Mouse (Mus musculus): ENCODE data around the gene Tmem202. TPM values are rescaled to one million over a fixed set of nuclear protein-coding genes. Genes with fewer than 3 reads are reported as not detected.
A peak's percentile ranks its signal among the peaks of the same experiment; 100 is the strongest.

Gene Tmem202
- 3.5 and 5.0 TPM in 2 replicates for total RNA-seq (2021)
- long read RNA-seq = 0 reads

DNA sequence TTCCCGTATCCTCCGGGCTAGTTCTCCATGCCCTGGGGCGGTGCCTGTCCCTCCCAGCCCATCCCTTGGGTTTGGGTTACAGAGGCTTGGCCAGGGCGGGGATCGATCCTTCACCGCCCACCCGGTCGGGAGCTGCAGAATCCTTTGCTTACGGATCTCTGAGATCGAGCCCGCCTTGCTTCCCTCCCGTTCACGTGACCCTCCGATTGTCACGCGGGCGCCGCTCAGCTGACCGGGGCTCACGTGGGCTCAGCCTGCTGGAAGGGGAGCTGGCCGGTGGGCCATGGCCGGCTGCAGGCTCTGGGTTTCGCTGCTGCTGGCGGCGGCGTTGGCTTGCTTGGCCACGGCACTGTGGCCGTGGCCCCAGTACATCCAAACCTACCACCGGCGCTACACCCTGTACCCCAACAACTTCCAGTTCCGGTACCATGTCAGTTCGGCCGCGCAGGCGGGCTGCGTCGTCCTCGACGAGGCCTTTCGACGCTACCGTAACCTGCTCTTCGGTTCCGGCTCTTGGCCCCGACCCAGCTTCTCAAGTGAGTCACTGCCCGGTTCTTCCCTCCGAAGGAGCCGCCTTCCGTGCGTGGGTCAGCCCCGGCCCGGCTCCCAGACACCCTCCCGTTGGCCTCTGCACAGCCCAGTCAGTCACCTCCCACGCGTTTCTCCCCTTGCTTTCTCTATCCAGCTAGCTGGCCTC lies at the start of gene Tmem202, which contains the start of gene Hexa:
TSS of gene Tmem202 (minus strand) at position 407 of the 697 bp plus-strand sequence.
TSS of gene Hexa (plus strand) at position 100 of the 697 bp plus-strand sequence.
- DNase-seq = peak; percentile 85

DNA sequence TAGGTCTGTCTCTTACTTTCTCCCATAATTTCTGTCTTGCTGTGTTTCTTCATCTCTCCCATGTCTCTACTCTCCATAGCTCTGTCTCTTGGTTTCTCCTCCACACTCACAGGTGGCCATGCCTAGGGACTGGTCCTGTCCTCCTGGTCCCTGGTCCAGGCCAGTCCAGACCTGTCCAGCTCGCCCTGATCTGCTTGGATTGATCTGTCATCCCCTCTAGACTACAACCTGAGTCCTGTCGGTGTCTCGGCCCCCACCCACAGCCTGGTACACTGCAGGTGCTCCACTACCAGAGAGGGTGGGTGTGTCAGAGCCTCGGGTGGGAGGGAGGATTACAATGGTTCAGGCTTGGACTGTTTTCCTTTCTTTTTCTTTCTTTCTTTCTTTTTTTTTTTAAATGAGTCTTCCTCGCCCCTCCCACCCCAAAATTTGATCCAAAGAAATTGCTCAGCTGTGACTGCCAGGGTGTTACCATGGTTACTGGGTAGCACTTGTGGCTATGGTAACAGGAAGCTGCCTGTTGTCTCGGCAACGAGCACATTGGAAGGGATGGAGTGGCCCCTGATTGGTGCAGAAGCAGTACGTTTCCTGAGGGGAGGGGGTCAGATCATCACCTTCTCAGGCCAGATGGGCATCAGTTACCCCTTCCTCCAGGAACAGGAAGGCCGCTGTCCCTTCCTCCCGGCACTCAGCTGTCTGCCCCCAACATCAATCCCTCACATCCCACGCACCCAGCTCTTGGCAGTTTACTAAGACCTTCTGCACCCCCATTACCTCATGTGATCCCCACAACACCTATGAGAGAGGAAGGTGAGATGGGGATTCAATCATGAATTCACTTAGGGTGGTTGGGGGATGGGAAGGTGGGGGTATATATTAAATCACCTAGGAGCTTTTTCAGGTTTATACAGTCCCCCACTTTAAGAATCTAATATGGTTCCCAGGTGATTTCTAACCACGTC lies 49.3 kb upstream of the Tmem202 start:
- no peak for DNase-seq

DNA sequence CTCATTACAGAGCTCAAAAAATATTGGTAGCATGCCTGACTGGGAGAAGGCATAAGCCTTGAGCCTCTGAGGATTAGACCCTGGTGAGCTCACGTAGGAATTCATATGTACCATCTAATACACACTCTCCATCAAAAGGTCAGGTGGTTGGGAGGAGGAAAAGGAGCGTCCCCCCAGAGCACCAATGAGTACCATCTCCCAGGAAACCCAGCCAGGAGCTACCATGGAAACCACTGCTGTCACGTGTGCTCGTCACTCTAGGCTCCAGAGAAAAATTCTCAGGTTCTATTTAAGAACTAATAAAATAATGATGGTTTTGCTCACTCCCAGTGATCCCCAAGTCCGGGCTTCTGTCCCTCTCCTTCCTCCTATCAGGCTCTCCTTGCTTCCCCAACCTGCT lies 48.6 kb upstream of the Tmem202 start:
- no peak for DNase-seq

DNA sequence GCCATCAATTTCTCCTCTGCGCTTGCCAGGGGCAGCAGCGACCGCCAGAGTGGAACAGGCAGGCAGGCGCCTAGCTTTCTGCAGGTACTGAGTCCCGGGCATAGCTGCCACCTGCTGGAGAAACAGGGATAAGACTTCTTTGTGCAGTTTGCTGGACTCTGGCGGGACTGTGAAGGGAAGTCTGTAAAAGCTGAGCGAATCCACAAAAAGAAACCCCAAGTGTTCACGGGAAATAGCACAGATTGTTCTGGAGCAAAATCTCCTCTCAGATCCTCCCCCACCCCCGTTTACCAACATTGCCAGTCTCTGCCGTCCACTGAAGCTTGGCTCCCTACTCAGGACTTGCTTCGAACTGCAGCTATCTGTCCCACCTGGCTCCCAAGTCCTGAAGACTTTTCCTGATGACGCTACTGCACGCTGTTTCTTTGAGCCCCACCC lies 45.2 kb upstream of the Tmem202 start:
- peak; percentile 65 for DNase-seq

DNA sequence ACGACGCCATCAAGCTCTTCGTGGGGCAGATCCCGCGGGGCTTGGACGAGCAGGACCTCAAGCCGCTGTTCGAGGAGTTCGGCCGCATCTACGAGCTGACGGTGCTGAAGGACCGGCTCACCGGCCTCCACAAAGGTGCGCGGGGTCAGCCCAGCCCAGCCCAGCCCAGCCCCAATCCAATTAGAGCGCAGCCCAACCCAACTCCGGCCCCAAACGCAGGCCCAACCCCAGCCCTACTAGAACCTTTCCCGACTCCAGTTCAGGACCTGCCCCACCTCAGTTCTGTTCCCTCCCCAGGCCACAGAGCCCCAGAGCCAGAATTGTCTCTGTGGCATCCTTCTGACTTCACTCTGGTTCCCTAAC lies 38.8 kb upstream of the Tmem202 start:
- DNase-seq = no peak

DNA sequence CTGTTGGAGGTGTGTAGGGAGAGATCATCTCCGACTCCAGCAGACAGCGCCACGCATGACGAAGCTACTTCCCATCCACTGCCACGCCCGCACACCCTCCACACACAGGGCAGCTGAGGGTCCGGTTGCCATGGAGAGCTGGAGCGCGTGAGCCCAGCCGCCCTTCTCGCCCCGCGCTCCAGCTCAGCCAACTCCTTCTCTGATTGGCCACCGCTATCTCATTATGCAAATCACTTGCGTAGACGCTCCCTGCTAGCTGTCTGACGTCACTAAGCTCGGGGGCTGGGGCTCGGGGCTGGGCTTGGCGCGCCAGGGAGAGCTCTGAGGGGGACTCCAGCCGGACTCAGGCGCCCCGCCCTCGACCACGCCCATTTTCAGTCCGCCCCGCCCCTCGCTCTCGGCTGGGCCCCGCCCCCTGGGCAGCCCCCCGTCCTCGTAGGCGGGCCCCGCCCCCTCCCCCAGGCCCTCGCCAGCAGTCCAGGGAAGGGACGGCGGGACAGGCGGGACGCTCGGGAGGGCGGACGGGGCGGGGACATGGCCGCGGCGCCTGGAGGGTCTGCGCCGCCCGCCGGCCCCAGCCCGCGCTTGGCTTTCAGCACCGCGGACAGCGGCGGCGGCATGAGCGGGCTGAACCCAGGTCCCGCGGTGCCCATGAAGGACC lies 38.3 kb upstream of the Tmem202 start, which contains the start of gene Celf6:
TSS of gene Celf6 (plus strand) at position 74 of the 661 bp plus-strand sequence.
- peak; percentile 90 for DNase-seq

DNA sequence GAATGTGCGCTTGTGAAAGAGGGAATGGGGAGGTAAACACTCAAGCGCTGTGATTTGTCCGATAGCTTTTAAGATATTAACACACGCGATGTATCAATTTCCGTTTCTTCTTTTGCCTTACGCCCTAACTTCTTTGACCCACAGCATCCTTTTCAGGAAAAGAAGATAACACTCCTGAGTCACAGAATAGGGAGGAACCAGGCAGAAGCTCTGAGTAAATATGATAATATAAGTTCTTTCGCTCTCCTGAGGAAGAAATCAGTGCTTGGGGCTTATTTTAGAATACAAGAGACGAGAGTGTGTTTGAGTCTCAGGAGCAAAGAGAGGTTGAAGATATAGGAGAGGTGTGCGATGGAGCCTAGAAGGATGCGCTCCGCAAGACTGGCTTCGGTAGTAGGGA lies 37.8 kb upstream of the Tmem202 start:
- no peak for DNase-seq

DNA sequence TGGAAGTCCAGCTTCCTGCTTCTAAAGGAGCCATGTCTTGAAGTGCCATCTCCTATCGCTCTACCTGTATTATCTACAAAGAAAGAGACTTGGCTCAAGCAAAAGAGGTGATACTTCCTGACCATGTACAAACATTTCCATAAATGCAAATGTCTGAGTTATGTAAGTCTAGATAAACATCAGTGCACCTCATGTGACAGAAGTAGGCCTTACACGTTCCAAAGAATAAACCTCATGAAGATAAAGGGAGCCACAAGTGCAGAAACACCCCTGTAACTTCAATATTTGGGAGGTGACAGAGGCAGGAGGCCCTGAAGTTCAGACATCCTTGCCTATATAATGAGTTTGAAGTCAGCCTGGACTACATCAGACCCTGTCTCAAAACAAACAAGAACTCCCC lies 32.2 kb upstream of the Tmem202 start:
- no peak for DNase-seq

DNA sequence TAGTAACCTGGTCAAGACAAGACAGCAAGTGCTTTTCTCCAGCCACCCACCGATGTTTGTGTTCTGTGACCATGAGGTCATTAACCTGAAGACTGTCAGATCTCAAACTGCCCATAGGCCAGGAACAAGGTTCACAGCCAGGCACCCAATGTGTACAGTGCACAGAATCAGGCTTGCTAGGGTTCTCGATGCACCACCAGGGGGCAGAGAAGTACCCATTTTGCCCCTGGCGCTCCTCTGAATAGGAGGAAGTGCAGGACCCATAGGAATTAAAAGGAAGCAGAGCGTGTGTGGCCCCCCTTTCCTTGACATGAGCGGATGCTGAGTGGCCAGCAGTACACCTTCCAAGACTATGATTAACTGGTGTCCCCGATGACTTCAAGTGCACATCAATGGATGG lies 27.5 kb upstream of the Tmem202 start:
- peak; percentile 61 for DNase-seq

DNA sequence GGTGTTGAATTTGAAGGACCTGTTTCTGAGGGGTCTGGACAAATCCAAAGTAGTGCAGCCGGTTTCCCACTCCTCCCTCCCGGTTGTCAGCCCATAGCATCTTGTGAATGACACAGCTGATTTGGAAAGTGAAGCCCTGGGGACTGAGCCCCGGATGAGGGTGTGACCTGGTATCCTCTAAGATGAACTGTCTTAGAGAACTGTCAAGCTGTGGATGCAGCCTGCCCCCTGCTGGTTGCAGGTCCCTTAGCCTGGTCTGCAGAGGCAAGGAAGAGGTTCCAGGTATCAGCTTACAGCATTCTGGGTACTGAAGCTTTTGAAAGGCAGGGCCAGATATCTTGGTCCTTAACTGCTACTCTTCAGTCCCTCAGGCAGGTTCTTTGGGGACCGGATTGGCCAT lies 26.0 kb upstream of the Tmem202 start:
- DNase-seq = peak; percentile 85

DNA sequence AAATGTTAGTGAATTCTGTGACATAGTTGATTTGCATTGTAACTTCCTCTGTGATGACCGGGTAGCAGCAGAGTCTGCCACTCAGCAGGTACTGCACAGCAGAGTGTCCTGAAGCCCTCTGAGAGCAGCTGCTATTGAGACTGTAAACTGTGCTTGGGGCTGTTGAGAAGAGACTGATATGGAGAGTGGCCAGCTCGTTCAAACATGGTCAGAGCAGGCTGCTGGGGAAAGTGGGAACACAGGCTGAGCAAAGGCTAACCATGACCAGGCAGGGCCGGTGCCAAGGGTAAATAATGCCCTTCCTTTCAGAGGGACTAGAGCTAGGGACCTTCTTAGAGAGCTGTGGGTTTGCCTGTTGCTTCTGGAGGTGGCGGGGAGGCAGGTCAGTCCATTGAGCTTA lies 14.1 kb upstream of the Tmem202 start:
- no peak for DNase-seq

DNA sequence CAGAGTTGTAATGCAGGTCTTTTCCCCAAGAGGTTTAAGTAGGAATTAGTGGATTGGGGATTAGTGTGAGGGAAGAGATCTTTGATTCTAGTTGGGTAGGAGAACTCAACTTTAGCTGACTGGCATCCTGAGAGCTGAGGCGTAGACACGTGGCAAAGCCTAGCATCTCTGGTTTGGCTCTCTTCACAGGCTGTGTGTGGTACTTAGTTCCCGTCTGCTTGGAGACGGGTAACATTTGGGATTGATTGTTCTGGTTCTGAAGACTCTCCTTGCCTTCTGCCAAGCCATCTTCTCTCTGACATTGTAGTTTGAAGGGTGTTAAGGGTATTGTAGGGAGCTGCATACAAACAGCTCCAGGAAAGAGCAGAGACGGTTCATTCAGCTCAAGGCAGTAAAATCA lies 13.0 kb upstream of the Tmem202 start:
- no peak for DNase-seq

DNA sequence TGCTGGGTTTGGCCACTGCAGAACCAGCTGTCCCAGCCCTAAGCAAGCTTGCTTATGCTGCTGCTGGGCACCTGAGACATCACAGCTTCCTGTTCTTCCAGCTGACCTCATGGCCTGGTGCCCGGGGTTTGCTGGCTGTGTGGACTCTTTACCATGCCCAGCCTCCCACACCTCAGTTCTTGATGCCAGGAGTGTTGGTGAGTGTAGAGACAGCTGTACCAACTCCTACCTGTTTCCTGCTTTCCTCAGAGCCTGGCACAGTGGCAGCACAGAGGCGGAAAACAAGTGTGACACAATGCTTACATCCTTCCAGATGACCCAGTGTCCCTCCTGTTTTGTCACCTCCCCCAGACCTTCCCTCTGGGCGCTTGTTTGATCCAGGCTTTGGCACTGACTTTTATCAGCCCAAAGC lies 12.0 kb upstream of the Tmem202 start:
- DNase-seq = peak; percentile 55

DNA sequence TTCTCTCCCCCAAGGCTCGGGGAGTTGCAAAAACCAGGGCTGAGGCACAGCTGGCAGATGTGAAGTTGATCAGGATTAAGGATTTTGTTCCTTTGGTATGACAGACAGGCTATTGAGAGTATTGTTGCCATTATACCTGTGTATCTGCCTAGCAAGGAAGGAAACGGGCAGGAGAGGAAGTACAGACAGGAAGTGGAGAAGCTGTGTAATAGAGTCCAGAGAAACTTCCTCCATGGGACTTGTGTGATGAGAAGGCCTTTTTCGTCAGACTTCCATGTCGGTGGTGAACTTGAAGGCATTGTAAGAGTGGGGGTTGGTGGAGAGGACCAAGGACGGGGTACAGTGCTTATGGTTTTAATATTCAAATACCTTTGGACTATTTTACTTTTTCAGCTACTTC lies 11.4 kb upstream of the Tmem202 start:
- DNase-seq = no peak

DNA sequence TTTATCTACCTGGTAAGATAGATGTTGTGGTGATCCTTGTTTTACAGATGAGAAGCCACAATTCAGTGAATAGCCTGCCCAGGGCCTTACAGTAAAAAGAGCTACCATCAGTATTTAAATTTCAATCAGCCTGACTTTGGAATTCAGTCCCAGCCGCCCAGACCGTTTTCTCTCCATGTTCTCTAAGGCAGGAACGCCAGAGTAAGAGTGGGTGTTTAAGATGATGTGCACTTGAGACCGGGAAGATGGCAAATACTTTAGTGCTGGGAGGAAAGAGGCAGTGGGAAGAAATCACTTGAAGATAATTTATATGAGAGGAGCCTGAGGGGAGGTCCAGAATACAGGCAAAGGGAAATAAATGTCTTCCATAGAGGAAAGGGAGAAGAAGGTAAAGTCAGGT lies 10.4 kb upstream of the Tmem202 start:
- no peak for DNase-seq

DNA sequence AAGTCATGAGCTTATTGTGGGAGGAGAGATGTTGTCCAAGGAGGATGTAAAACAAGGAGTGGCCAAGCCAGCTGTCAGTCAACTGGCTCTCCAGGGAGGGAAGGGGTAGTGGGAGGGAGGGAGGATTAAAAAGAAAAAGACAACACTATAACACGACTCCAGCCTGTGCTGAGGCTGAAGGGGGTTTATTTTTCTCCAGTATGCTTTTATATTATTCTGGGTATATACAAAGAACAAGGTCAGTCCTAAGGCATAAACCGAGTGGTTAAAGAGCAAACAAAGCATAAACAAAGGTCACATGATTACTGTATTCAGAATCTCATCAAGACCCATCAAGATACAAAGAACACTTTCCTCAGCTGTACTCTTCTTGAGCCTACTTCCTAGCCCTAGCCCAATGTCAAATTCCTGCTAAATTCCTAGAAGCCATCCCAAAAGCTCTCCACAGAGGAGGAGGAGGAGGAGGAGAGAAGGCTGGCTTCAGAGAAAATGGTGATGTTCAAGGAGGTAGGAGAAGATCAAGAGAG lies 9.4 kb upstream of the Tmem202 start:
- no peak for DNase-seq

DNA sequence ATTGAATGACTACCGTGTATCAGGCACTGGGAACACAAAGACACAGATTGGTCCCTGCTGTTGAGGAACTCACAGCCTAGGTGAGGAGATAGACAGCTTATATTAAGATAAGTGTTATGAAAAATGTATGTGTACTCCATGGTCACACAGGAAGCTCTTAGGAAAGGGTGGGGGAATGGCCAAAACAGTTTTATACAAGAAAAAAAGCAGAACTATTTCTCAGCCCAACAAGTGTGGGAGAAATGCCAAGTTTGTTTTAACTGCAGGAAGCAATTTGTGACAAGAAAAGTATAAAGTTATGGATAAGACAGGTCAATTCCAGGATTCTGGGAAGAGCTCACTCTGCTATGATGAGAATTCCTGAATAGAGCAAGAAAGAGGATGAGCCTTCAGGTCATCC lies 8.2 kb upstream of the Tmem202 start:
- no peak for DNase-seq

DNA sequence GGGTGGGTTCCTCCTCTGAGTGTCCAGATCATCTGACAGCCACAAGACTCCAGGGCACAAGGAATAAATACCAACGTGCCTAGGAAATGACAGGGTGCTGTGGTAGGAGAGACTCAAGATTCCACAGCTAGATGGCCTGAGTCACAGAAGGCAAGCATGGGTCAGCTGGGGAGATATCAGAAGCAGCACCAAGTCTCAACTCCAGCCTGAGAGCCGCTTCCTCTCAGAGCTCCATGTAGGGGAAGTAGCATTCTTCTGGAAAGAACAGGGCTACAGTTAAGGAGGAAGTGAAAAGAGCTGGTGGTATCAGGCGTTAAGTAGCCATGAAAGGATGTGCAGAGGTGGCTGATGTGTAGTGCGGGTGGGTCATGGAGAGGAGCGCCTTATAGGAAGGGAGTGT lies 5.1 kb upstream of the Tmem202 start:
- DNase-seq = no peak

DNA sequence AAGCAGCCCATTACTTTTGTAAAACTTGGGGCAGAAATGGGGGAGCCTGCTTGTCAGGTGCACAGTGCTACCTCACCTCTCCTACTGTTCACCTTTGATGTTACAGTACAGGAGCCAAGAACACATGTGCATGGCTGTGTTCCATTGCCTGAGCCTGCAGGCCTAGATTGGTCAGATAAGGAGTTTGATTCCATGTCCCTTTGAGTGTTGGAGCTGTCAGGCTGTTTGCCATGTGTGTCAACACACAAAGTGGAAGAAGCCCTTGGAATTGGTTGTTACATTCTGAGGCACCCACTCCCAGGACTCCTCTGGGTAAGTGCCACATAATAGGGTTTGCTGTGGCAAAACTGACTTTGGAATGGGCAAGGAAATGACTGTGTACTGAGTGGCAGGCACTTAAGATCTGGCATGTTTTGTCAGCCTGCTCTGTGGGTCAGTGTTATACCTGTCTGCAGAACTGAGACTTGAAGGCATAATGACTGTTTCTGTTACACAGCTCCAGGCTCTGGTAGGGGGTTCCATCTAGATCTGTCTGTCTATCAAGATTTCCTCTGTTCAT lies 3.2 kb upstream of the Tmem202 start:
- no peak for DNase-seq

DNA sequence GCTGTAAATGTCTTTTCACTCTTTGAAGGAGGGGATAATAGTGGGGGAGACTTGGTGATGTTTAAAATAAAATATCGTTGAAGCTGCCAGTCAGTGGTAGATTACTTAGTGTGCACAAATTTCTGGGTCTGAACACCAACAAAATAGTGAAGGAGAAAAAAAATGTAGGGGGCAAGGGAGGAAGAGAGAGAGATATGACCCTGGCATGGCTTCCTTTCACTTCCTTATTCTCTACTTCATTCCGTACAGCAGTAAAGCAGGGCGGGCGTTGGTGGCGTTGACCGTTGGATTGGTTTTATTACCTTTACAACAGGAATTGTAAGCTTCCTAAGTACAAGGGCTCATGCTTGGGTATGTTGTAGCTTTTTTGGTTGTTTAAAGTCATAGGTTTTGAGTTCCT lies 2.0 kb upstream of the Tmem202 start:
- DNase-seq = no peak

DNA sequence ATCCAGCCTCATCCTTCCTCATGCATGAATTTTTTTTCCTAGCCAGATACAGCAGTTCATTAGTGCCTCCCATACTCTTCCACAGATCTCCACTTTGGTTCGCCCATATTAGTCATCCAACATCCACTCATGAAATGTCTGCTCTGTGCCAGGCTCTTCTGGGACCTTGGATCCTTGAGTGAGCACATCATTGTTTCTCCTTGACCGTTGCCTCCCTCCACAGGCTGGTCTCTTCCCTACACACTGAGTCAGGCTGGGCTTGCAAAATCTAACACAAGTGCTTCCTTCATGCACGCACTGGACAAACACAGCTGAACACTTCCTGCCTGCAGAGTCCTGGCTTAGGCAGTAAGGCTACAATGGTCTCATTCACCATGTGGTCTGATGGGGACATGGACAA lies 2.0 kb downstream of the Tmem202 start:
- DNase-seq = peak; percentile 45

DNA sequence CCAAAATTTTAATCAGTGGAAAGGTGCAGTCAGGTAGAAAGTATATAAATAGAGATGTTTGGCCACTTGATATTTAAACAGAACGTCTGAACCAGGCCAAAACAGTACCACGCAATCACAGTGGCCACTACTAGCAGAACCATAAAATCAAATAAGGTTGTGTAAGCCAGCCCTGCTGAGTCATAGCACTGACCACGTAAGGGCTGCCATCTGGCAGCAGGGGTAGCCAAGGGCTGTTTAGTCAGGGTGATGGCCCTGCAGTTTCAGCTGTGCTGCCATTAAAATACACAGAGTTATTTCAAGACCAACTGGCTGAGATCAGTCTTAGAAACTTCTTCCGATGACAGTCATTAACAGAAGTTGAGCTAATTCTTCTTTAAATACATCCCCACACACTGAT lies 5.8 kb downstream of the Tmem202 start:
- peak; percentile 64 for DNase-seq

Measured in adrenal gland, postnatal 25 days (tissue).